Mouse (Mus musculus) common myeloid progenitor, adult 5-6 weeks (primary cell): ENCODE measurements around the gene Zfp687. TPM values are rescaled to one million over a fixed set of nuclear protein-coding genes. Genes with fewer than 3 reads are reported as not detected.
A peak's percentile ranks its signal among the peaks of the same experiment; 100 is the strongest.
"Not testable (repeated sequence)": the region's sequence is repeated elsewhere in the genome, so short reads cannot be mapped to it uniquely, and the experiment has no call there.

Experiments
- ATAC-seq: replicated peaks from 2 replicates; pipeline ENCODE4 v1.8.0; 2016; ENCODE audit warnings: low read depth, mild to moderate bottlenecking, moderate TSS enrichment, inconsistent platforms; ENCODE audit not compliant: poor library complexity, severe bottlenecking
- total RNA-seq: library from RNA; stranded (forward); fragments of 200-1000, 187-1606 nt; gene quantifications from 2 replicates; pipeline ENCODE4 v1.2.3, GENCODE M21; 2017

Zfp687 gene
- total RNA-seq, 1 experiment from 2014 or later: 18.2 TPM

DNA sequence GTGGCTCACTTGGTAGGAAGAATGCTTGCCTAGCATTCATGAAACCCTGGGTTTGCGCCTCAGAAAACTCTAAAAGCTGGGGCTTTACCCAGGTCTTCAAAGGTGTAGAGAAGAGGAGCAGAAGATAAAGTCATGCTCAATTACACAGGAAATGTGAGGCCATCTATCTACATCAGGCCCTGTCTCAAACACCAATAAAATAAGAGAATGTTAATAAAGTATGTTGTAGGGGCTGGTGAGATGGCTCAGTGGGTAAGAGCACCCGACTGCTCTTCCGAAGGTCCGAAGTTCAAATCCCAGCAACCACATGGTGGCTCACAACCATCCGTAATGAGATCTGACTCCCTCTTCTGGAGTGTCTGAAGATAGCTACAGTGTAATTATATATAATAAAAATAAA is 5.7 kb upstream of the Zfp687 start:
- ATAC-seq: not testable (repeated sequence)

DNA sequence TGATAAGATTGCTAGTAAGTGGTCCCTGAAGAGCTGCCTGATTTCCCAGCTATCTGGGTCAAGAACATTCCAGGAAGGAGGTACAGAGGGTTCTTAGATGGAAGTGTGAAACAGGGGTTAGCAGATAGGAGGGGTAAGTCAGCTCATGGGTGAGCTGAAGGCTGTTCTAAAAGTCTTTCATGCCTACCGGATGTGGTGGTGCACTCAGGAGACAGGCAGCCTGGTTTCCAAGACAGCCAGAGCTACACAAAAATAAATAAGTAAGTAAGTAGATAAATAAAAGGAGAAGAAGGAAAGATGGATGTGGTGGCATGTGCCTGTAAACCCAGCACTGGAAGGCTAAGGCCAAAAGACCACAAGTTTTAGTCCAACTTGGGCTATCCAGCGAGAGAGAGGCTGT is 3.5 kb upstream of the Zfp687 start:
- ATAC-seq: no peak

- ATAC-seq: no peak
Measured at GRCm38 (mm10) chr3:95016532-95017056, 1.3 kb upstream of the Zfp687 start.

GRCm38 (mm10) chr3:95015891-95016531 is 763 bp upstream of the Zfp687 start:
- ATAC-seq: peak; percentile 58

GRCm38 (mm10) chr3:95014428-95015151 is 658 bp downstream of the Zfp687 start:
- no peak for ATAC-seq

GRCm38 (mm10) chr3:95013699-95014427 is 1.4 kb downstream of the Zfp687 start:
- no peak for ATAC-seq

DNA sequence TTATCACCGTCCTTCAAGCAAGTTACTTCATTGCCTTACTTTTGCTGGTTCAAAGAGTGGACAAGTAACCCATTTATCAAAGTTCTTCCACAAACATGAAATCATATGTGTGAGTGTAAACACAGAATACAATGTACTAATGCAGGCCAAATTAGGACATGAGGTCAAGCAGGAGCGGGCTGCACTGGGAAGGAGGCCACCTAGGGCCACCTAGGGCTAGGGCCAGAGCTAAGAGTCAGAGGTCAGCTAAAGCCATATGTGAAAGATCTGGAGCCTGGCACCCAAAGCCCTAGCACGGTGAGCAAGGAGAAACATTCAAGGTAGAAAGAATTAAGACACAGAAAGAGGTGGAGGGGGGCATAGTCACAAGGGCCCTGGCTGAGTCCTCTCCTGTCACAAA is 2.3 kb downstream of the Zfp687 start:
- no peak for ATAC-seq

DNA sequence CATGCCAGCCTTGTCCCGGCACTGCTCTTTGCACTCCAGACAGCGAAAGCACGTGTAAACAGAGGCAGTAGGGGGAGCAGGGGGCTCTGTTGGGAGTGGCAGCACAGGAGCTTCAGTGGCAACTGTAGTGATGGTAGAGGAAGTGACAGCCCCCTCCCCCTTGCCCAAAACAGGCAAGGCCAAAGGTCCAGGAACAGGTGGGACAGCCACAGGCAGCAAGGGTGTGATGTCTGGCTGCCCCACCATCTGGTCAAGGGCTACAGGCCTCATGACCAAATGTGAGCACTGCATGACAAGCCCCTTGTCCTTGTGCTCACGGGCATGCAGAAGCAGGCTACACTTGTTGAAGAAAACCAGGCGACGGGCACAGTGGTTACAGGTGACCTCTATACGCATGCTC is 4.9 kb downstream of the Zfp687 start:
- ATAC-seq: no peak

DNA sequence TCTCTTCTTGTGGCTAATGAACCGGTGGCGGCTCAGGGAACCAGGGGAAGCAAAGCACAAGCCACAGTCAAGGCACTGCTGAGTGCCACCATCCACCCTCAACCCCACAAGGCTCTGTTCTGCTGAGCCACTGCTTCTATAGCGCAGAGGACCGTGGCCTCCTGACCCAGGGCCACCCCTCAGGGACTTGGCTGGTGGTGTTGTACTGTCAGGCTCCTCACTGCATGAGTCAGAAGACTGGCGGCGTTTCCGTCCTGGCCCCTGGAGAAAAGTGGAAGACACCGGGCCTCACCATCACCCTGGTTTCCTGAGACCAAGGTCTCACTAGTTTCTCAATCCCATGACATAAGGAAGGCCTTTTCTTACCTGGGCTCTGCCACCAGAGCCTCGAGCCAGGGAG is 7.5 kb downstream of the Zfp687 start:
- no peak for ATAC-seq

DNA sequence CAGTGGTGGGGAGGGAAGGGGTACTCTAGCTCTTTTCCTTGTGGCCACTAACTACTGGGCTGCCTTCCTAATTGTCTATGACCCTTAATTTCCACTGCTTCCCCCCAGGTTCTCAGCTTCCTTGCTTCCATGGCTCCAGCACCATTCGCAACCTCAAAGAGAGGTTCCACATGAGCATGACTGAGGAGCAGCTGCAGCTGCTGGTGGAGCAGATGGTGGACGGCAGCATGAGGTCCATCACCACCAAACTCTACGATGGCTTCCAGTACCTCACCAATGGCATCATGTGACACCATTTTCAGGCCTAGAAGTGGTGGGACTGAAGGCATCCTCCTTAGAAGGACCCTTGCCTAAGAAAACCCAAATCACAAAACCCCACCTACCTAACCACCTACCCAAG is 9.6 kb downstream of the Zfp687 start:
- ATAC-seq: no peak

DNA sequence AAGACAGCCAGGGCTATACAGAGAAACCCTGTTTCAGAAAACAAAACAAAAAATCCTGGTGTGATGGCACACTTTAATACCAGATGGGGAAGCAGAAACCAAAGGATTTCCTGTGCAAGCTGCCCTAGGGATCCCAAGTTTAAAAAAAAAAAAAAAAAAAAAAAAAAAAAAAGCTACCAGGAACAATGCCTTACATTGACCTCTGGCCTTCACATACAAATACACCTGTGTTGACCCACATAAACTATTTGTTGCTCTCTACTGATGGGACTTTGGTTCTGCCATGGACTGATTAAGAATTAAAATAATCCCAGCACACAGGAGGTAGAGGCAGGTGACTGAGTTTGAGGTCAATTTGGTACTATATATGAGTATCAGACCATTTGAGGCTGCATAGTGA is 12.0 kb downstream of the Zfp687 start:
- ATAC-seq: no peak

DNA sequence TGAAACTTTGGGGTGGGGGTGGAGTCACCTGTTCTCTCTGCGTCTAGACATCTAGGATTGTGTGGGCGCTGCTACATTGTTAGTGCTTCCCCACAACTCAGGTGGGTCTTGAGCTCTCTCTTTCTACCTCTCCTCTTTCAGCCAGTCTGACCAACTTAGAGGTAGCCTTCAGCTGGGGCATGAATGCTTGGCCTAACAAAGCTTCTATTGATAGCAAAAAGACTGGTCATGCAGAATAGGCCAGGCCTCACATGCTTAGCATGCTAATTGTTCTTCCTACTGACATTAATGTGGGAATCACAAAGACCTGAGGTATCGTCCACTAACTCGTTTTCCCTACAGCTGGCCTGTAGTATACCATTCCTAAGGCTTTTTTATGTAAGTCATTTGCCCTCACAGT is 12.7 kb downstream of the Zfp687 start:
- ATAC-seq: no peak

DNA sequence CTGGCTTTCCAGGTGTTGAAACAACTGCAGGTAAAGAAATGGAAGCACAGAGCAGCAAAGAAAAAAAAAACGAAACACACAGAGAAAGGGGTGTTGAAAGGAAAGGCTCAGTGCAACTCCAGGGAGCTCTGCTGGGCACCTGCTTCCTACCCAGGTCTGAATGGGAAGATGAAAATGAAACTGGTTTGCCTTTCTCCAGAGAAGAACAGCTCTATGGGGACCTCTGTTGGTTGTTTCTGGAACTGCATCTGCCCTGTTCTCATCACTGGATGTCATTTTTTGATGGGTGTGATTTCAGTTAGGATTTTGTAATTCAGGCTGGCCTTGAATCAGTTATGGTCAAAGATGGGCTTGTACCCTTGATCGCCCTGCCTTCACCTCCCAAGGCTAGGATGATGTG is 18.3 kb downstream of the Zfp687 start:
- peak; percentile 97 for ATAC-seq

DNA sequence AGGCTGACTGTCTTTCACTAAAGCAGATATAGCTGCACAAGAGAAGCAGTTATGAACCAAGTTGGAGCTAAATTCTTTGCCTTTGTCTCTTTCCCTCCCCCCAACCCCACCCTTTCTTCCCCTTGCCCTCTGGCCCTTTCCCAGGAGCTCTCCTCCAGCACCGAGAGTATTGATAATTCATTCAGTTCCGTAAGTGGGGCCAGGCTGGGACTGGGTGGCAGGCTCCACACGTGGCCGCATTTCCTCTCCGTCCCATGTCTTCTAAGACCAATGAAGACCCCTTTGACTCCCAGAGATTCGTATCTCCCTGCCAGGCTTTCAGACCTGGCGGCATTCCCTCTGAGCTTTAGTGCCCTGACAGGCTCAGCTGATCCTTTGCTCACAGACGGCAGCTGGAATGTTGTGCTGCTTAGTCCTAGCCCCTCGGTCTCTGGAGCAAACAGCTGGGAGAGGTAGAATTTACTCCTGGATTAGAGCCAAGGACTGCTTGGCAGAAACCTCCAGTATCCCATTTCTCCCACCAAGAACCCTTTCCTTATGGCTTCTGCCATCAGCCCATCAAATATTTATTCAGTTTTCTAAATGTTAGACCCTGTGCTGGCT is 26.0 kb downstream of the Zfp687 start:
- no peak for ATAC-seq

DNA sequence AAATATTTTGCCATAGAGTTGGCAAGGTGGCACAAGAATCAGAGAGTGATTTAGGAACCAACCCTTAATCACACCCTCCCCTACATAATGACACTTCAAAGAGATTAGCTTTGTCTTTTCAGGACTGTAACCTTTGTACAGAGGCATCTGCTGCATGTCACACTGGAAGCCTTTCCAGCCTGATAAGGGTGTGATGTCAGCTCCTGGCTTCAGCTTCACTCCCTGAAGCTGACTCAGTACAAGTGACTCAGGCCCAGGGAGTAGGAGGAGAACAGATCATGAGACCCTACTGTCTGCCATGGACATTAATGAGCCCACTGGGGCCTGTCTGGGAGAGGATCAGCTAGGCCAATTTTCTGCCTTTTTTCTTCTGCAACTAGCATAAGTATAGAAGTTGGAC is 27.7 kb downstream of the Zfp687 start:
- ATAC-seq: peak; percentile 58; the same call in 1 of the 2 replicates

- no peak for ATAC-seq
Measured at GRCm38 (mm10) chr3:94985513-94985912, 29.7 kb downstream of the Zfp687 start.

- ATAC-seq: no peak
Measured at GRCm38 (mm10) chr3:94984312-94984711, 30.9 kb downstream of the Zfp687 start.

- peak; percentile 89 for ATAC-seq
Measured at GRCm38 (mm10) chr3:94974528-94975422, 40.5 kb downstream of the Zfp687 start, which contains the start of gene Pi4kb. Pi4kb (plus strand) TSS chr3:94974731.

DNA sequence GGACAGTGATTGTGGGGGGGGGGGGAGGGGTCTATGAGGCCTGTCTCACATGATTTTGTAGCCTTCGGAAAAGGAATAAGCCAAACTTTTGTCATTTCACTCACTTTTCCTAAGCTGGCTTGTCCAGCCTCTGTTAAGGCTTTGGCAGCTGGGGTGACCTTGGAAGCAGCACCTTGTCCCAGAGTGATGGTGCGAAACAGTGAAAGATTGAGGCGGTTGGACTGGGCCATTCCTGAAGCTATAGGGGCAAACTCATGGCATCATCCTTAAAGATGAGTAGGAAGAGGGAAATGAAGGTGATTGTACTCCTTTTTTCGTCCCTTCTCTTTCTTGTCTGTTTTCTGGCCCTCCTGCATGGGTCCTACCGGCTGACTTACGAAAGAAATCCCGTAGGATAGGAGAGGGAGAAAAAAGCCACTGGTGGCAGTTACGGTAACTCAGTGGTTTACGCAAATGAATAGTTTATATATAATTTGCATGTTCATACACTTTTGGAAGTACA is 41.2 kb downstream of the Zfp687 start:
- ATAC-seq: peak; percentile 6; the same call in 1 of the 2 replicates
